Mouse (Mus musculus) cerebellum, postnatal 10 days (tissue): ENCODE data around the gene Taf13.

ENCODE experiments used
- DNase-seq, 2 experiments: peaks; one replicate each; pipeline ENCODE4 v3.0.0; 2021; ENCODE audit warnings: mixed read lengths in 2 of 2

The Taf13 gene

GRCm38 (mm10) chr3:108574018-108574417, 2.5 kb downstream of the Taf13 start:
- no peak for DNase-seq

DNA sequence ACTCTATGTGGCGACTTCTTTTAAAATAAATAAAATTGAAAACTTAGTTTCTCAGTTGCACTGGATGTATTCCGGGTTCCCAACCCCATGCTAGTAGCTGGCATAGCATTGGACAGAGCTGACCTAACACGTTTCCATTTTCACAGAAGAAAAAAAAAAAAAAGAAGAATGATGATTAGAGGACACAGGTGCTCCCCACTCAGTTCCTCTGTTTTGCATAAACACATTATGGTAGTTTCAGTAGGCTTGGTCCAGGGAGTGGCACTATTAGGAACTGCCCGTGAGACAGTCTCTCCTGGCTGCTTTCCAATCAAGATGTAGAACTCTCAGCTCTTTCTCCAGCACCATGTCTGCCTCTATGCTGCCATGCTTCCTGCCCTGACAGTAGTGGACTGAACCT, 13.1 kb downstream of the Taf13 start:
- no peak for DNase-seq

GRCm38 (mm10) chr3:108588446-108588845, 16.9 kb downstream of the Taf13 start:
- DNase-seq, result peak; percentile 21 to 42

DNA sequence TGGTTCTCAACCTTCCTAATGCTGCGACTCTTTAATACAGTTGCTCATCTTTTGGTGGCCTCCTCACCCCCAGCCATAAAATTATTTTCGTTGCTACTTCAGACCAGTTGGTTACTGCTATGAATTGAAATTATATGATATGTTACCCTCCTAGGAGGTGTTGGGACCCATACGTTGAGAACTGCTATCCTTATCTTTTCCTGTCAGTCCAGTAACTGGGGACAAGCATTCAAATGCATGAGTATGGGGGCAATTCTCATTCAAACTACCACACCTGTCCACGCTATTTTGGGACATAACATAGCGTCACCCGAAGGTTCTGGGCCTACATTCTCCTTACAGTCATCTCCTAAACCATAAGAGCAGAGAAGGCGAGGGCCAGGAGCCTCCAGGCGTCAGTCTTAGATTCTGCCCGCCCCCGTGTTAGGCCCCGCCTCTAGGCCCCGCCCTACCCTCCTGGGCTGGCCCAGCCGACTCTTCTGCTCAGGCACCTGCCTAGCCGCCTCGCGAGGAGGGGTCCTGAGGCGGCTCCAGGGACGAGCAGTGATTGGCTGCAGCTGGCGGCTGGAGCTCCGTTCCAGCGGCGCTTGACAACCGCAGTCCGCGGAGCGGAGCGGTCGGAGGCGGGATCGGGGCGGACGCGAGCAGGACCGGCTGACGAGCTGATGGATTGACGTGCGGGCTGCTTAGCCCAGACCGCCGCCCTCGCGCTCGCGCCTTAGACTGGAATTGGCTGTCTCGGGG, 19.5 kb downstream of the Taf13 start, which contains the start of gene Wdr47:
TSS of gene Wdr47 (plus strand) at position 494 of the 744 bp plus-strand sequence.
- peak; percentile 96 to 98 for DNase-seq

DNA sequence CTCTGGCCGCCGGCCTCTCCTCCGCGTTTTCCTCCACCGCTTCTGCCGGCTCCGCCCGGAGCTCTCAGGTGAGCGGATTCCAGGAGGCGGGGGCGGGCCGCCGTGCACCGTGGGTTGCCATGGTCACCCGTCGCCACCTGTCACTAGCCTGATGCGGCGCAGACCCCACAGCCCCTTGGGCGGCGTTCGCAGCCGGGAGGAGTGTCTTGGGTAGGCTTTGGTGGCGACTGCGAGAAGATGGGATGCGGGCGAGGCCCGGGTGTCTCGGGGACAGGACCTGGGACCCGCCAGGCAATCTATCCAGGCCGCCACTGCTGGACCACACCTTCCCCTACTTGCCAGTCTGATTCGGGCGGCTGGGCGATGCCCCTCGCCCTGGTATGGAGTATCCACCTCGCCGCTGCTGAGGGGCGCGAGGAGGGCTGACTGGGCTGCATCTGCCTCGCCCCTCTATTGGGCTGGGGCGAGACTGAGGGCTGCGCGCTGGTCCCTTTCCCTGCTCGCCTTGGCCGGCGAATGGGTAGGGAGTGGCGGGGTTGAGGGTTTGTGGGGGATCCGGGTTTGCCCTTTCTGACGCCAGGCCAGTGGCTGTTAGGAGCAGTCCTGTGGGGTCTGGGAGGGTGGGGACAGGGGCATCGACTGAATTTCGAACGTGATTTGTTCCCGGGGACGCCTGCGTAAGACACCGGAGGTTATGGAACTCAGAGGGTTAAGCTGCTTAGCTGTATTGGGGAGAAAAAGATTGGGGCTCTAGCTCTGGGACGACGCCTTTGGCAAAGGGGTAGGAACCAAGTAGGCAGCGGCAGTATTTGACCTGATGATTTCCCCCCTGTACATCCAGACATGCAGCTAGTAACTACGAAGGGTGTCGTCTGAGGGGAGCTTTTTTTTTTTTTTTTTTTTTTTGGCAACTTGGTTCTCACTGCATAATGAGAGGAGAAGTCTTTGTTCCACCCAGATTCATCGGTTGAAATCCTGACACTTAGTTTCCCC, 20.3 kb downstream of the Taf13 start:
- peak in 1 of 2 experiments; percentile 61 for DNase-seq

- DNase-seq, result no peak
Measured at GRCm38 (mm10) chr3:108608906-108609305, 37.4 kb downstream of the Taf13 start.
